Mouse (Mus musculus) adrenal gland (tissue): Measurements from ENCODE around the gene Foxa3.

Experiments
- intact Hi-C: fragments of 180-260 bp; cut with DNase I; formaldehyde crosslinking; loops from one replicate; pipeline ENCODE4 v1.15.1; 2025

The Foxa3 gene

GRCm38 (mm10) chr7:19024581-19025255 lies 1.4 kb upstream of the Foxa3 start:
- intact Hi-C loops = no loop called here

- intact Hi-C loops = no loop called here
Observed at GRCm38 (mm10) chr7:19024096-19024506, 763 bp upstream of the Foxa3 start, which contains the start of gene Sympk. Sympk (plus strand) TSS chr7:19024377.

- intact Hi-C loops = no loop called here
Observed at GRCm38 (mm10) chr7:19022189-19022958, 964 bp downstream of the Foxa3 start.

- intact Hi-C loops = no loop called here
Observed at GRCm38 (mm10) chr7:19021048-19021447, 2.3 kb downstream of the Foxa3 start.

GRCm38 (mm10) chr7:19017909-19018308 lies 5.4 kb downstream of the Foxa3 start:
- intact Hi-C loops = no loop called here

GRCm38 (mm10) chr7:19016042-19016441 lies 7.3 kb downstream of the Foxa3 start:
- intact Hi-C loops = no loop called here

GRCm38 (mm10) chr7:19014452-19014851 lies 8.9 kb downstream of the Foxa3 start:
- intact Hi-C loops = no loop called here

GRCm38 (mm10) chr7:19012882-19013281 lies 10.5 kb downstream of the Foxa3 start:
- intact Hi-C loops = no loop called here

- intact Hi-C loops = no loop called here
Observed at GRCm38 (mm10) chr7:19012025-19012621, 11.2 kb downstream of the Foxa3 start.

- intact Hi-C loops = no loop called here
Observed at GRCm38 (mm10) chr7:19010581-19010980, 12.8 kb downstream of the Foxa3 start.

- intact Hi-C loops = loop anchor here (5.0 kb wide), 1 partner anchor 110 kb away; no protein-coding TSS in a partner anchor
Observed at GRCm38 (mm10) chr7:19007026-19007977, 16.0 kb downstream of the Foxa3 start.

GRCm38 (mm10) chr7:19006476-19006875 lies 16.9 kb downstream of the Foxa3 start:
- intact Hi-C loops = loop anchor here (5.0 kb wide), 1 partner anchor 109 kb away; no protein-coding TSS in a partner anchor

- intact Hi-C loops = loop anchor here (5.0 kb wide), 1 partner anchor 108 kb away; no protein-coding TSS in a partner anchor
Observed at GRCm38 (mm10) chr7:19005417-19006121, 17.8 kb downstream of the Foxa3 start.

- intact Hi-C loops = loop anchor here (5.0 kb wide), 1 partner anchor 107 kb away; no protein-coding TSS in a partner anchor
Observed at GRCm38 (mm10) chr7:19004631-19005079, 18.7 kb downstream of the Foxa3 start.

GRCm38 (mm10) chr7:19003902-19004630 lies 19.3 kb downstream of the Foxa3 start, which contains the start of gene Irf2bp1:
Irf2bp1 (plus strand) TSS chr7:19004044.
- intact Hi-C loops = no loop called here

- intact Hi-C loops = no loop called here
Observed at GRCm38 (mm10) chr7:19002848-19003498, 20.4 kb downstream of the Foxa3 start.

GRCm38 (mm10) chr7:19002115-19002514 lies 21.2 kb downstream of the Foxa3 start:
- intact Hi-C loops = no loop called here

GRCm38 (mm10) chr7:19001807-19002085 lies 21.6 kb downstream of the Foxa3 start:
- intact Hi-C loops = no loop called here
